Mouse (Mus musculus) mouse trophoblast stem cell (cell line): ENCODE results near the gene Atp4b.
"Not testable (repeated sequence)": the region's sequence is repeated elsewhere in the genome, so short reads cannot be mapped to it uniquely, and the experiment has no call there.

Experiments
- in situ Hi-C, 2 experiments: fragments of 300-500 bp; cut with MseI, MboI; formaldehyde crosslinking; loops; 2 replicates in 1 of 2; 3 replicates in 1 of 2; pipeline ENCODE4 v1.15.1; 2025

Gene Atp4b

DNA sequence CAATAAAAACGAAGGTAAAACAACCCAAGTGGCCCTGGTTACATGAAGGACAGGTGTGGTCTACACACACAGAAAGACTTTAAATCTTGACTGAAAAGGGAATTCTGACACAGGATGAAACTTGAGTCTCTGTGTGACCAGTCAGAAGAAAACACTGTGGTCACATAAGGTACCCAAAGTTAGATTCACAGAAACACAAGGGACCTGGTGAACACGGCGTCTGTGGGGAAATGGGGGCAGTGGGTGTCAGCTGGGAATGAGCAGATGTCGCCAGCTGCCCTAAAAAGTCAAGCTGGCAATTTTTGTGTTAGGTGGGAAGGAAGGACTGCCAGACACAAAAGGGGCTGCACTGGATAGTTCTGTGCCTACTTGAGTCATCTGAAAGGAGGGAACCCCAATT is 13.6 kb downstream of the Atp4b start:
- in situ Hi-C loops: no loop called here

DNA sequence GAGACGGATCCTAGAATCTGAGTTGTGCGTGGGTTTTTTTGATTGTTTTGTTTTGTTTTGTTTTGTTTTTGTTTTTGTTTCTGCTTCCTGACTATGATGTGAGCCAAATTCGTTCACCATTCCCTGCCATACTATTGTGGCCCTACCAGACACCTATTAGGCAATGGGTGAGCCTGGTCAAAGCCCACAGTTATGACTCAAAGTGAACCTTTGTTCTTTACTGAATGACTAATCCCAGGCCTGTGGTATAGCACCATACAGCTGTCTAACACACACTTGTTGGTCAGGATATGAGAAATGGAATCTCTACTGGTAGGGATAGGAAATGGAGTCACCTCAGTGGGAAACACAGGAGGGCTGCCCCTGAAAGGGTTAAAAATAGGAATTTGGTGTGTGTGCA is 14.1 kb downstream of the Atp4b start:
- in situ Hi-C loops: no loop called here

DNA sequence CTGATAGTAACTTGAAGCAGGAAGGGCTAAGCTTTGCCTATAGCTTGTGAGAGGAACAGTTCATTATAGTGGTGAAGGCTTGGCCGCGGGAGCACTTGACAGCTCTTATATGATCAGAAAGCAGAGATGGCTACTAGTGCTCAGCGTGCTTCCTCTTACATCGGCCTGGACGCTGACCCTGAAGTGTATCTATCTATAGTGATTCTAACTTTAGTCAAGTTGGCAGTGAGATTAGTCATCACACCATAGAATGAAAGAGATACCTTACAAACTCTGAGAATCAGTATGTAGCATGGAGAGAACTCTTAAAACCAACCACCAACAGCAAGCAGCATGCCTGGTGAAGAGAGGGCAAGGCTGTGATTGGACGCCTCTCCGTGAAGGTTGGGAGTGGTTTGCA is 15.0 kb downstream of the Atp4b start:
- in situ Hi-C loops: no loop called here

DNA sequence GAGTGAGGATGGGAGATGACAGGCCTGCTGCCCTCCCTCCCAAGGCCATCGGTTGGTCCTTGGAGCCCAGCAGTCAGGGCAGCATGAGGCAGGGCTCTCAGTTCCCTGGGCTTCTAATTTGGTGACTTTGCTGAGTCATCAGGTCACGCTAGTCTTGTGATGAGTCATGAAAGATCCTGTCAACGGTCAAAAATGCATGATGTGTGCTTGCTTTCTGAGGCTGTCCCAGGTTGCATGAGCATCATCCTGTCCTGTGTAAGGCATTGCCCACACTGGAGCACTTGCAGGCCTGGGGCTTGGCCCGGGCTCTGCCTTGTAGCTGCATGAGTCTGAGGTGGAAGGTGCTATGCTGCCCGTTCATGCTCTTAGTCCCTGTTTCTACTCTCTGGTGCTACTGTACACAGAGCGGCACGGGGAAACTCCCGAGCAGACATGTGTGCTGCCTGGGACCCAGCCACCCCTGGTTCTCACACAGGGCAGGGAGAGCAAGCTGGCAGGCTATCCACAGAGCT is 23.4 kb downstream of the Atp4b start:
- in situ Hi-C loops: no loop called here

DNA sequence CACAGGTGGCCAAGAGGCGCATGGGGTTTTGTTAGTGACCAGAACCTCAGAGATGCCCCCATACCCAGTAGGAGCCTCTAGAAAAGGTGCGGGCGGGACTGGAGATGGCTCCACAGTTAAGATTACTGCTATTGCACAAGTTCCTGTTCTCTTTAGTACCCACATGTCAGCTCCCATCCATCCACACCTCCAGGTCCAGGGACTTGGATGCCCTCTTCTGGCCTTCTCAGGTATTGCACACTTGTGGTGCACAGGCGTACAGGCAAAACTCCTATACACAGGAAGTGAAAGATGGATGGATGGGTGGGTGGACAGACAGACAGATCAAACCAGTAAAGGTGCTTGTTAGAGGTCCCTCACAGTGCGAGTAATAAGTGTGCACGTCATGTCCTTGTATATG is 34.8 kb downstream of the Atp4b start:
- in situ Hi-C loops: no loop called here

DNA sequence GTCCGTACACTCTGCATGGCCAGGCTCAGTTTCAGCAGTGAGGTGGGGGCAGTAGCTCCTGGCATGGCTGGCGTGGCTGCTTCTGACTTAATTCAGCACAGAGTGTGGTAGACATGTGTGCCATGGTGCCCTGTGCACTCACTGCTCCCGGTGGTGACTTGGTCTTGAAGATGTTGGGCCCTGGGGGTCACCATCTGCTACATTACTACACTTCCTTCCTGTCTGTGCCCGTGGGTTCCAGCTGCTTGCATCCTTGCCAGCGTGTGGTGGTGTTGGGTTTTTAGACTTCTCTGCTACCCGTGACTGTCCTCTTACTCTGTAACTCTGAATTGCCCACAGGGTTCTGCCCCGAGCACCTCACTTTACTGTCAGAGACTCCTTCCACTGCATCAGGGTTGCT is 36.4 kb downstream of the Atp4b start:
- in situ Hi-C loops: no loop called here

DNA sequence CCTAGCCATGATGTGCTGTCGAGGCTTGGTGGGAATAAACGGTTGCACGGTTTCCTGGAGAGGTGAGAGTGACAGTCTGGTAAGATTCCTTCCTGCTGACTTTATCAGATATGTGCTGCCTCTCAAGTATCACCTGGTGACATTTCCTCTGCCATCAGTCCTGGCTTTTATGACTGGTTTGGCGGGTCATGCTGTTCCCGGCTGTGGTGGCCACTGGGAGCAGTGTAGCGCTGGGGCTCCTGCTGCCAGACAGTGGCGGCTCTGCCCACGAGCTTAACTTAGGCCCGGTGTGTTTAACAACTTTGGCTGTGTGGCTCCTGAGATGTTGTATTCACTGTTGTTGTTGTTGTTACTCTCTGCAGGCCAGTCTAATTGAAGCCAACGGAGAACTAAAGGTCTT is 39.9 kb downstream of the Atp4b start:
- in situ Hi-C loops: no loop called here

DNA sequence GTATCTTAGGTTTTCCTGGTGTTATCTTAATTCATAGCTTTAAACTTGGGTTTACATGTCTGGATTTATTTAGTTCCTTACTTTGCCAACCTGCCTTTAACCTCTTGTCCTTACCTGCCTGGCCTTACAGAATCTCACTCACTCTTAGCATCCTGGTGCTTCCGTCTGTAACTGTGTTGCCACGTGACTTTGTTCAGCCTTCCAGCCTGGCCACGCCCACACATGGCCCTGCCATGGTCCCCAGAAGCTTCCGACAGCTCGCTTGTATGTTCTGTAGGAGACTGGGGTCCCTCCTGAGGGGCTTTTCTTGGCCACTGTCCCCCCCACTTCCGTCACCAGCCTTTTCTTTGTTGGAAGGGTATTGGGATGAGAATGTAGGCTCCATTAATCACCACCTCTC is 40.4 kb downstream of the Atp4b start:
- in situ Hi-C loops: no loop called here

DNA sequence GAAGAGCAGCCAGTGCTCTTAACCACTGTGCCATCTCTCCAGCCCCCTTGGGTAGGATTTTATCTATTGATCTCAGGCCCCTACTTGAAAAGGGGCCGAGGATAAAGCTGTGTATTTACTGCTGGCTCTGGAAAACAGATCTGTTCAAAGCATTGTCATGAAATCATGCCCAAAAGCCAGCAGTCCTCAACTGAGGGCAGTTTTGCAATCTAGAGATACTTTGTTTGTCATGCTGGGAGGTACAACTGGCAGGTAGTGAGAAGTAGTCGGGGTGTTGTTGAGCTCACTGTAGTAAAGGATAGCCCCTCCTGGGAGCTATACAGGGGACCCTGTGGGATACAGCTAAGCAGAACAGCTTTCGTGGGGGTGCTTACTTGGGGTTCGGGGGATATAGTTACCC is 42.7 kb downstream of the Atp4b start:
- in situ Hi-C loops: no loop called here

DNA sequence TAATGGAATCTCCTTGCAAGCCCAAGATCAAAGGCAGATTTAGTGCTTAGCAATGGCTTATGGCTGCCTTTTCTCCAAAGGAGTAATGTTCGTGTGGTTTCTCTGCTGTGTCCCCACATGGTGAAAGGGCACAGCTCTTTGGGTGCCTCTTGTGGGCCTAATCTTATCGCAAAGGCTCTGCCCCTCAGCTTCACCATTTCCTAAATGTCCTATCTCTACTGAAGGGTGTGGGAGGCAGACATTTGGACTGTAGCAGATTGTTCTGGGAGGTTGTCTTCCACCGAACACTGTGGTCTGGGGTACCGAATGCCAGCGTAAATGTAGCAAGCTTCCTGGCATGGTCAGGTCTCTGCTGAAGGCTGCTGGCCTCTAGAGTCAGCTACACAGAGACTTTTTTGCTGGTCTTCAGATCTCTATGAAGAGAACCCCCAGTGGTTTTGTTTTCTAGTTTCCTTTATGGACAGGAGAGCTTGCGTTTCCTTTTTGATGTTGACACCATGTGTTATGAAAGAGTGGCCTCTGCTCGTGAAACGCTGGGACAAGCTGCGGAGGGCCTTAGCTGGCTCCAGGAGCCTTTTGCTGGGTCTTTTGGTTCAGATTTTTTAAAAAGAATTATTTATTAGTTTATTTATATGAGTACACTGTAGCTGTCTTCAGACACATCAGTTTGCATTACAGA is 43.3 kb downstream of the Atp4b start:
- in situ Hi-C loops: no loop called here

DNA sequence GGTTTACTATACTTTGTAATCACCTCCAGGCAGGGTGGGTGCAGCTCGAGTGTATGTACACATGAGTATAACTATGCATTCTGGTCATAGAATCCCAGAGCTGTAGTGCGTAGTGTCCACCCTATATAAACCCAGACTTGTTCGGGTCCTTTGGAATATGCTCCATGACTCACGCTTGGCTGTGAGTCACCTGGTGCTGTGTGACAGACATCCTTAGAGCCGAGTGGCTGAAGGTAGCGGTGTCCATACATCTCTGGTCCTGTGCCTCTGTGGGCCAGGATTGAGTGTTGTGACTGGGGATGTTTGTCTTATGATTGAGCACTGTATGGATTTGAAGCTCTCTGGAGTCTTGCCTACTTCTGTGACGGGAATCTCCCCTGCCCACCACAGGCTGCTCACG is 44.0 kb downstream of the Atp4b start:
- in situ Hi-C loops: no loop called here

DNA sequence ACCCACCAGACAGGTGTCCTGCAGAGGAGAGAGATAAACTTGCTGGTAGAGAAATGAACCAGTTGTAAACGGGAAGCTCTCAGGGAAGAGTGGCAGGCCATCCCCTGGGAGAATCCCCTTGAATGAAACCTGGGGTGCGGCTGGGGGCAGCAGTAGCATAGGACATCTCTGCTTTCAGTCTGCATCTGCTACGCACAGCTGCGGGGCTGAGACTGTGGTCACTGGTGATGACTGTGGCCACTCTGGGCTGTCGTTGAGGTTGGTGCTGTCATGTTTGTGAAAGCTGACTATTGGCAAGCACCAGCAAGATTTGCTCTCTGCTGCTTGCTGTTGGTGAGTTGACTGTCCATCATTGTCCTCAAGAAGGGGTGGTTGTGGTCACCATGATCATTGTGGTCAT is 45.0 kb downstream of the Atp4b start:
- in situ Hi-C loops: no loop called here

DNA sequence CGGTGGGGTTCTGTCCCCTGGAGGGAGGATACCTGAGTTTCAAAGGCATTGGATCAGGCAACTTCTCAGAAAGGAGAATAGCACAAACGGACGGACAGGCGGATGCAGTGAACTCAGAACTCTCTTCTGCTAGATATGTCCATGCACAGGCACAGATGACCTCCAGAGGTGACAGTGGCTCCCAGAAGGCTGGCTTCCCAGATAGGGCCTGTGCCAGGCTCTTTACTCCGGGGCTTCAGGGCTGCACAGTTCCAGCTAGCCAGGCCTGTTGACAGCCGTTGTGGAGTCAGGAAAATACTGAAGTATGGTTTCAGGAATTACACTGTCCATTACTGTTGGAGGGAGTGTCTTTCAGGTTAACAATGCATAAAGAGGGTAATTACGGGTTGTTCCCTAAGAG is 46.6 kb downstream of the Atp4b start:
- in situ Hi-C loops: no loop called here

DNA sequence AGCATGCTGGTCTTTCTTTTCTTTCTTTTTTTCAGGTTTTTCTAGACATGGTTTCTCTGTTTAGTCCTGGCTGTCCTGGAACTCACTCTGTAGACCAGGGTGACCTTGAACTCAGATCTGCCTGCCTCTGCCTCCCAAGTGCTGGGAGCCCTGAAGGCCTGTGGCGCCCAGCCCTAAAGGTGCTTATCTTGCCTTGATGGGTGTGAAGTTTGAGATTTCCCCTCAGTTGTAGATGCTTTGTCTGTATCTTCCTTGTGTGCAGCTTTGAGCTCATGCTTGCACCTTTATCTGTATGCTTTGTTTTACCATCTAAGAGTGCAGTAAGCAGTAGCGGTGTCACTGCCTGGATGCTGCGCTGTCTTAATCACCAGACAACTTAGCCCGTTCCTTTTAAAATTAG is 53.5 kb downstream of the Atp4b start:
- in situ Hi-C loops: no loop called here

DNA sequence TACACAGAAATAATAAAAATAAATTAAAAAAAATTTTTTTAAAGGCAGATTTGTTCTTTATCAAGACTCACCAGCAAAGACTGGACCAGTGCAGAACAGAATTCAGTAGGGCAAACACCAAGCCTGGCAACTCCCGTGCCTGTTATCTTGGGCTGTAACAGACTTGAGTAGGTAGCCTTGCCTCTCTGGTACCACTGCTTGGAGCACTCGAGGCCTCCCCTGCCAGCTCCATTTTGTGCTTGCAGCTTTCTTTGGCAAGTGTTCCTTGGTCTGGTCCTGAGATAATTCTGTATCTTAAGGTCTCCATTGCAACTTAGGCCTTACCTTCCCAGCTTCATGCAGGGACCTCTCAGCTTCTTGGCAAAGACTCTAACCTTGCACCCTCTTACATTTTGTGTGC is 54.3 kb downstream of the Atp4b start:
- in situ Hi-C loops: no loop called here

DNA sequence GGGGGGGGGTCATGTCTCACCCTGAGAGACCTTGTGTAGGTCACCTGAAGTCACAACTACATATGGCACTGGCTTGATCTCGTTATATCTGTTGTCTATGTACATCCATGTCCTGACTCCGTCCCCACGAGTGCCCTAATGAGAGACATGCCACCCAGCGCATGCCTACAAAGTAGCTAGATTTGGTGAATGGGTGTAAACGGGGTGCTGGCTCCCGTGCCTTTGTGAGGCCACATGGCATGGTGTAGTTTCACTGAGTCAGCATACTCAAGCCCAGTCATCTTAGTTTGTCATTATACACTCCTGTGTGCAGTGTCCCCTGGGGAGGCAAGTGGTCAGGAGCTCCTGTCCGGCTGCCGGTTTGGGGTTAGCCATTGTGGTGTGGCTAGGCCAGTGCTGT is 56.0 kb downstream of the Atp4b start:
- in situ Hi-C loops: no loop called here

DNA sequence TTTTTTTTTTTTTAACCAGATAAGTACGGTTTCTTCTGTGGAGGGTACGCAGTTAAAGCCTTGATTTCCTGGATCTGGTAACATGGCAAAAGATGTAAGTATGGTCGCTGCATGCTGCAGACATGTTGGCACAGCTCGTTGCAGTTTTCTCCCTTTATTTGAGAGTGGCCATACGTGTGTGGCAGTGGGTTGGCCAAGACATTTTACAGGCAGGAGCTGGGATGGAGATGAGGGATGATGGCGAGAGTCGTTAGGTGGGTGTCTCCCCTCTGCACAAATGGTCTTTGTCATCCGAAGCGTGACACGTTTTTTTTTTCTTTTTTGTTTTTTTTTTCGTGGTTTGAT is 57.0 kb downstream of the Atp4b start:
- in situ Hi-C loops: no loop called here

DNA sequence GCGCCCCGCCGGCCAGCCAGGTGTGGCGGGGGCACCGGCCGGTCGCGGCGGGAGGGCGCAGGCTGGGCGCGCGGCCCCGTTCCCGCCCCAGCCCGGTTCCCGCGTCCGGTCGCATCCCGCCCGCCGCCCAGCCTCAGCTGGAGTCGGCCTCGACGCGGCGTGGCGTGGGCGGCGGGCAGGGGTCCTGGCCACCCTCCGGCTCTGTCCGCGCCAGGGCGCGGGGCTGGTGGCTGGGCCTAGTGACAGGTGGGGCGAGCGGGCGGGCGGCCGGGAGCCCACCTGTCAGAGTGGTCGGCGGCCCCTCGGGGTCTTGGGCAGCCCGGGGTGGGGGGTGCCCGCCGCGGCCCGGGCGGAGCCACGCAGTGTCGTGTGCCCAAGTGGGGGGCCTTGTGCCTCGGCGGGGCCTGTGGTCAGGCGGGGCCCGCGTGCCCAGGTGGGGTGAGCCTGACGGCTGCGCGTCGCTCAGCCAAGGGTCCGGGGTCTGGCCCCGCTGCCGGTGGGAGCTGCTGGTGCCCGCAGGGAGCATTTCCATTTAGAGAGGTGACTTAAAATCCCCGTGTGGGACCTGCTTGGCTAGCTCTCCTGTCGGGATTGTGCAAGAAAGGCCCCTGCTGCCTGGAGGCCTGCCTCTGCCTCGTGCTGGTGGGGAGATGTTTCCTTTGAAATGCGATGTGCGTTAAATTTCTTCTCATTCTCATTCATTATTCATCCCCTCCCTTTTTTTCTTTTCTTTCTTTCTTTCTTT is 57.6 kb downstream of the Atp4b start:
- in situ Hi-C loops: no loop called here

DNA sequence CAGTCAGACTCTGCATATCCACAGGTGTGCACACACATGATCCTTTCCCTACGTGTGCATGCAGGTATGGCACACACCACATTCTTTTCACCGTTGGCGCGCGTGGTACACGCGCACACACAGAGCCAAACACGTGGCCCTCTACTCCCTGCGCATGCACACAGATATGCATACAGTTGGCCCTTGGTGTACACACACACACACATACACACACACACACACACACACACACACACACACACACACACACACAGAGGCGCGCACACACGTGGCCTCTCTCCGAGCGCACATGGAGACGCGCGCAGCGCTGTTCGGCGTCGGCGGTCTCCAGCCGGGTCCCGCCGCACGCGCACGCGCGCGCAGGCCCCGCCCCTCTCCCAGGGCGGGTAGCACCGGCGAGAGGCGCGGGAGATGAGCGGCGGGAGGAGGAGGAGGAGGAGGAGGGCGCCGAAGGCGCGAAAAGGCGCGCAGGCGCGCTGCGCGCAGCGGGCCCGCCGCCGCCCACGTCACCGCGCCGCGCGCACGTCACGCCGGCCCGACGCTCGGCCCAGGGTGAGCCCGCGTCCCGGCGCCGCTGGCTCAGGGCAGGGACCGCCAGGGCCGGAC is 58.3 kb downstream of the Atp4b start, which contains the start of gene Tfdp1:
Gene Tfdp1 (plus strand): TSS at position 497 of the 606 bp plus-strand sequence.
- in situ Hi-C loops: no loop called here

DNA sequence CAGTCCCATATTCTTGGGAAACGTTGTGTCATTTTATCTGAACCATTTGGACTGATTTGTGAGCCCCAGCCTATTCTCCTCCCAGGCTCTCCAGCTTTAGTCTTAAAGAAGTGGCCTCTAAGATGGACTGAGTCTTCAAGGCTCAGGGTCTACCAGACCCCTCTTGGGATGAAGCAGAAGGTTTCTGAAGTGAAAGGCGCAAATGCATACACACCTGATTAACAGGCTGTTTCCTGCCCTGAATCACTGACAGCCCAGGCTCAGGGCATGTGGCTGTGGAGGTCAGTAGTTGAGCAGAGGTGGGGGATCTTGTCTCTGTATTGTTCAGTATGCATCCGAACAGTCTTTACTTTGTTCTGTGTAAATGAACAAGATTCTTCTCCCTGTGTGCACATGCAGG is 58.9 kb downstream of the Atp4b start:
- in situ Hi-C loops: no loop called here

DNA sequence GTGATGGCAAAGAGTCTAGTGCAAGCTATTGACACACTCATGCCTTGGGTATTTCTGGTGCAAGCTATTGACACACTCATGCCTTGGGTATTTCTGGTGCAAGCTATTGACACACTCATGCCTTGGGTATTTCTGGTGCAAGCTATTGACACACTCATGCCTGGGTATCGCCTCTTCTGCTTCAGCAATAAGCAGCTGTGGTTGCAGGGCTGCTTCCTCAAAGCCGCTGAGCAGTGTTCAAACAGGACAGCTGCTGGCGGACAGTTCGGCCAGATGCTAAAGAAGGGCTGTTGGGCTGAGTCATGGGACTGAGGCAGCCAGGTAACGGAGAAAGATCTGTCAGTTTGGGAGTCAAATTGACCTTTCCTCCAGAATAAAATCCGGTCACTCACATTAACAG is 59.4 kb downstream of the Atp4b start:
- in situ Hi-C loops: not testable (repeated sequence)
